Mouse (Mus musculus) stomach, postnatal 0 days (tissue): Measurements from ENCODE around the gene Sec22b.

ENCODE experiments used
- CTCF ChIP-seq: IDR thresholded peaks from 2 replicates; pipeline ENCODE4 v1.5.1; 2016; ENCODE audit warnings: antibody characterized with exemption, low read depth, mild to moderate bottlenecking, moderate library complexity
- EP300 ChIP-seq: optimal IDR thresholded peaks from 2 replicates; pipeline ENCODE3; 2016; ENCODE audit warnings: antibody characterized with exemption

- TF ChIP-seq EP300 (no peak), CTCF (no peak)
Measured at GRCm38 (mm10) chr3:97932131-97932530, 31.1 kb downstream of the Sec22b start.
